Mouse (Mus musculus) heart, postnatal 0 days (tissue): ENCODE data around the gene Camkk2. TPM values are rescaled to one million over a fixed set of nuclear protein-coding genes. Genes with fewer than 3 reads are reported as not detected.

Experiments
- ATAC-seq: fragments of 200-750 bp; cut with Nextera tagmentation; 2 replicates; pipeline ENCODE4 v1.8.0; 2017; ENCODE audit warnings: low read depth, moderate number of reproducible peaks, moderate library complexity; ENCODE audit not compliant: insufficient read depth
- DNase-seq: peaks from one replicate; pipeline ENCODE4 v3.0.0-alpha.2; 2016; ENCODE audit warnings: low spot score
- H3K27ac ChIP-seq: fragments of 300-500 bp; sonication (generic); 2 replicates; pipeline ENCODE4 v1.5.1; 2014; ENCODE audit warnings: low read depth, mild to moderate bottlenecking
- H3K27me3 ChIP-seq: fragments of 300-500 bp; sonication (generic); 2 replicates; pipeline ENCODE4 v1.6.1; 2014; ENCODE audit warnings: low read length, mixed read lengths; ENCODE audit not compliant: control insufficient read depth, insufficient read depth
- H3K36me3 ChIP-seq: fragments of 300-500 bp; sonication (generic); replicated peaks from 2 replicates; pipeline ENCODE4 v1.6.1; 2014; ENCODE audit warnings: low read length, mixed read lengths; ENCODE audit not compliant: control insufficient read depth, insufficient read depth
- H3K4me1 ChIP-seq: fragments of 300-500 bp; sonication (generic); 2 replicates; pipeline ENCODE4 v1.6.1; 2014; ENCODE audit warnings: antibody characterized with exemption; ENCODE audit not compliant: control insufficient read depth, insufficient read depth
- H3K4me2 ChIP-seq: fragments of 300-500 bp; sonication (generic); 2 replicates; pipeline ENCODE4 v1.6.1; 2014; ENCODE audit warnings: low read depth, mild to moderate bottlenecking, low read length, moderate library complexity
- H3K4me3 ChIP-seq: fragments of 300-500 bp; sonication (generic); 2 replicates; pipeline ENCODE4 v1.5.1; 2014; ENCODE audit warnings: low read depth, low read length
- H3K9ac ChIP-seq: fragments of 300-500 bp; sonication (generic); replicated peaks from 2 replicates; pipeline ENCODE4 v1.6.1; 2014; ENCODE audit warnings: low read depth, low read length, mixed read lengths
- H3K9me3 ChIP-seq: fragments of 300-500 bp; sonication (generic); replicated peaks from 2 replicates; pipeline ENCODE4 v1.6.1; 2016; ENCODE audit warnings: low read length; ENCODE audit not compliant: control insufficient read depth
- CTCF ChIP-seq: IDR thresholded peaks from 2 replicates; pipeline ENCODE4 v1.5.1; 2016; ENCODE audit warnings: antibody characterized with exemption, control low read depth, low read depth
- EP300 ChIP-seq: IDR thresholded peaks from 2 replicates; pipeline ENCODE4 v1.6.1; 2016; ENCODE audit warnings: antibody characterized with exemption, low read depth
- WGBS: fragments of 180-500 bp; shearing (Covaris S2); extraction: QIAGEN DNeasy Blood & Tissue Kit; methylation state at CpG from one replicate; pipeline ENCODE4 v1.1.7; 2014; 5-methylcytosine and 5-hydroxymethylcytosine counted together
- polyA plus RNA-seq: library from polyadenylated mRNA; unstranded; fragments of >200 nt; fragmentation: Nextera tagmentation; extraction: Ambion mirVana; gene quantifications from 2 replicates; pipeline ENCODE4 v1.2.1, GENCODE M21; 2015
- total RNA-seq: library from RNA; depleted of rRNA; stranded (reverse); fragments of >200 nt; gene quantifications from 2 replicates; pipeline ENCODE4 v1.2.3, GENCODE M21; 2014; ENCODE audit warnings: low replicate concordance

Gene Camkk2
- total and polyA plus RNA-seq, 2 experiments from 2014 or later = 13.0 to 24.0 TPM

- ATAC-seq (no peak), DNase-seq (no peak)
- TF ChIP-seq EP300 (no peak), CTCF (no peak)
- Histone ChIP-seq H3K4me3 (no peak overlapping the region), H3K9ac (no peak overlapping the region), H3K9me3 (no peaks in the 10 kb centered on the region; the same call in 1 of the 2 replicates), H3K36me3 (no peaks in the 10 kb centered on the region), H3K27me3 (no peaks in the 10 kb centered on the region), H3K27ac (0 out of 2 replicates have a peak overlapping the region, but pooled peaks have one; percentile 94), H3K4me1 (peaks cover 6% of the 10 kb centered on the region; the same call in 1 of the 2 replicates), H3K4me2 (no peak overlapping the region)
- 42% methylated on average over 6 of the region's 6 CpGs for WGBS
These were observed 70.4 kb downstream of the Camkk2 start for GRCm38 (mm10) chr5:122708819-122709218.

- Histone ChIP-seq H3K9ac (peak within 1 kb of the TSS; percentile 70), H3K27ac (peak within 1 kb of the TSS; percentile 94), H3K4me1 (peaks cover 6% of the 10 kb centered on the region; the same call in 1 of the 2 replicates), H3K36me3 (no peaks in the 10 kb centered on the region), H3K4me2 (peak within 1 kb of the TSS; percentile 75), H3K27me3 (no peaks in the 10 kb centered on the region), H3K9me3 (no peaks in the 10 kb centered on the region; the same call in 1 of the 2 replicates), H3K4me3 (peak within 1 kb of the TSS; percentile 65)
- 1% methylated on average over 66 of the region's 66 CpGs for WGBS
- DNase-seq = peak; percentile 83
- ATAC-seq = peak; percentile 90
- TF ChIP-seq CTCF (peak; percentile 4; the same call in 1 of the 2 replicates), EP300 (peak; percentile 80)
These were observed 71.7 kb downstream of the Camkk2 start, which contains the start of gene P2rx4 for GRCm38 (mm10) chr5:122707276-122708181. Gene P2rx4 (plus strand): TSS chr5:122707544.

- whole genome bisulfite sequencing = 32% methylated on average over 5 of the region's 5 CpGs
- H3K27ac ChIP-seq = peak overlapping the region; percentile 94
- H3K36me3 ChIP-seq = no peaks in the 10 kb centered on the region
- peak overlapping the region; percentile 65 for H3K4me3 ChIP-seq
- peak overlapping the region; percentile 70 for H3K9ac ChIP-seq
- H3K4me1 ChIP-seq = peaks cover 6% of the 10 kb centered on the region; the same call in 1 of the 2 replicates
- ATAC-seq (no peak; the same call in 1 of the 2 replicates), DNase-seq (no peak)
- no peak for TF ChIP-seq CTCF
- TF ChIP-seq EP300 = no peak
- H3K4me2 ChIP-seq = peak overlapping the region; percentile 75
- H3K9me3 ChIP-seq = no peaks in the 10 kb centered on the region
- no peaks in the 10 kb centered on the region for H3K27me3 ChIP-seq
These were observed 72.3 kb downstream of the Camkk2 start for GRCm38 (mm10) chr5:122706917-122707275.

GRCm38 (mm10) chr5:122705174-122705573 lies 74.0 kb downstream of the Camkk2 start:
- H3K4me1 ChIP-seq = peaks cover 6% of the 10 kb centered on the region; the same call in 1 of the 2 replicates
- TF ChIP-seq CTCF (no peak), EP300 (no peak)
- no peak overlapping the region for H3K9ac ChIP-seq
- ATAC-seq (no peak), DNase-seq (no peak)
- H3K4me2 ChIP-seq = no peak overlapping the region
- no peak overlapping the region for H3K4me3 ChIP-seq
- no peaks in the 10 kb centered on the region for H3K27me3 ChIP-seq
- no peaks in the 10 kb centered on the region for H3K9me3 ChIP-seq
- H3K27ac ChIP-seq = no peak overlapping the region
- 76% methylated on average over 3 of the region's 3 CpGs for WGBS
- H3K36me3 ChIP-seq = no peaks in the 10 kb centered on the region

- no peak for ATAC-seq
- 85% methylated on average over 4 of the region's 4 CpGs for WGBS
- no peak overlapping the region for H3K4me3 ChIP-seq
These were observed 74.6 kb downstream of the Camkk2 start for GRCm38 (mm10) chr5:122704571-122704970.

More at GRCm38 (mm10) chr5:122704571-122704970, 74.6 kb downstream of the Camkk2 start:
- Histone ChIP-seq H3K9ac (no peak overlapping the region), H3K36me3 (no peaks in the 10 kb centered on the region), H3K27ac (no peak overlapping the region), H3K4me1 (peaks cover 6% of the 10 kb centered on the region; the same call in 1 of the 2 replicates), H3K4me2 (no peak overlapping the region), H3K27me3 (no peaks in the 10 kb centered on the region), H3K9me3 (no peaks in the 10 kb centered on the region)
- TF ChIP-seq CTCF (no peak), EP300 (no peak)
- DNase-seq = no peak
